In genomic region chr15:62104653-62105052, GRCm38 (mm10) we compare ENCODE assay signal across 9 mouse cellular contexts.
DNase-seq lines count a peak whose midpoint lies in the region; ATAC-seq lines count a peak whose summit lies in the region.
"Had no signal": no experiment of that assay in that cellular context is flagged by ENCODE, and none has a peak within 500 bp of the region (broad histone marks: within the 10 kb centered on the region; RNA-seq: fewer than 3 reads in every experiment).

No protein-coding gene starts in this region.

- H3K4me2 ChIP-seq in midbrain, embryonic 14.5 days (ENCODE audit: low read length), result no peak overlapping the region
- H3K4me2 ChIP-seq: midbrain, embryonic 12.5 days had no signal

- no peaks in the 10 kb centered on the region for H3K36me3 ChIP-seq in midbrain, embryonic 14.5 days (ENCODE audit: control insufficient read depth, insufficient read depth, low read length)
- H3K36me3 ChIP-seq in midbrain, embryonic 10.5 days, result no peaks in the 10 kb centered on the region
- H3K36me3 ChIP-seq in megakaryocyte, embryonic 14.5 days (replicated peaks; ENCODE audit: low read length), result peaks cover 58% of the 10 kb centered on the region
- H3K36me3 ChIP-seq: midbrain, embryonic 12.5 days had no signal

- 64% methylated on average over 7 of the region's 7 CpGs for WGBS in midbrain, embryonic 14.5 days
- 75% methylated on average over 7 of the region's 7 CpGs for WGBS in midbrain, embryonic 10.5 days

- peak; percentile 44; the same call in 1 of the 2 replicates for ATAC-seq in frontal cortex, adult (ENCODE audit: low TSS enrichment)
- no peak for ATAC-seq in midbrain, embryonic 14.5 days (ENCODE audit: low FRiP score, low TSS enrichment)
- ATAC-seq in activated CD4-positive, CD25-positive, alpha-beta regulatory T cell, adult 4 months, result no peak

- no peak overlapping the region for H3K9ac ChIP-seq in midbrain, embryonic 14.5 days (replicated peaks; ENCODE audit: low read length)
- H3K9ac ChIP-seq: midbrain, embryonic 12.5 days had no signal

- H3K4me1 ChIP-seq in midbrain, embryonic 14.5 days (ENCODE audit: control insufficient read depth, insufficient read depth, low read length), result 0 out of 2 replicates have a peak, but pooled peaks cover 5% of the 10 kb centered on the region
- peaks cover 21% of the 10 kb centered on the region for H3K4me1 ChIP-seq in midbrain, embryonic 10.5 days
- peaks cover 68% of the 10 kb centered on the region for H3K4me1 ChIP-seq in megakaryocyte, embryonic 14.5 days

- no peaks in the 10 kb centered on the region for H3K9me3 ChIP-seq in midbrain, embryonic 14.5 days (ENCODE audit: control insufficient read depth, low read length)
- H3K9me3 ChIP-seq in midbrain, embryonic 10.5 days (replicated peaks), result peaks cover 9% of the 10 kb centered on the region; the same call in 1 of the 2 replicates
- H3K9me3 ChIP-seq in megakaryocyte, embryonic 14.5 days, result peaks cover 10% of the 10 kb centered on the region

- DNase-seq in frontal cortex, postnatal 25 days (ENCODE audit: low spot score in 2 of 2), result no peak
- peak; percentile 29 for DNase-seq in midbrain, embryonic 14.5 days
- DNase-seq in midbrain, embryonic 10.5 days (ENCODE audit: low spot score), result no peak
- peak; percentile 40 to 48 for DNase-seq in heart, adult 9 months (ENCODE audit: low spot score in 2 of 2)
- no peak for DNase-seq in urinary bladder, postnatal 36 days (ENCODE audit: low spot score in 2 of 2)

- no peaks in the 10 kb centered on the region; the same call in 1 of the 2 replicates for H3K27me3 ChIP-seq in midbrain, embryonic 14.5 days (ENCODE audit: control insufficient read depth, insufficient read depth, low read length)
- H3K27me3 ChIP-seq in midbrain, embryonic 10.5 days (ENCODE audit: low read depth, poor library complexity, severe bottlenecking), result peaks cover 32% of the 10 kb centered on the region
- H3K27me3 ChIP-seq in megakaryocyte, embryonic 14.5 days (replicated peaks), result no peaks in the 10 kb centered on the region

- H3K27ac ChIP-seq in midbrain, embryonic 14.5 days (replicated peaks; ENCODE audit: low read depth, low read length), result no peak overlapping the region
- H3K27ac ChIP-seq in midbrain, embryonic 10.5 days (replicated peaks), result no peak overlapping the region
- H3K27ac ChIP-seq: midbrain, embryonic 12.5 days had no signal

- H3K4me3 ChIP-seq in midbrain, embryonic 14.5 days (replicated peaks; ENCODE audit: low read depth, low read length), result no peak overlapping the region
- no peak overlapping the region for H3K4me3 ChIP-seq in midbrain, embryonic 10.5 days
- H3K4me3 ChIP-seq in megakaryocyte, embryonic 14.5 days (replicated peaks), result peak overlapping the region; percentile 23
- H3K4me3 ChIP-seq: midbrain, embryonic 12.5 days had no signal

Comparison
In these comparisons a context has a peak if more than half of its experiments do, and no peak if none do; other contexts are left out.
1. DNase-seq: peak in midbrain, embryonic 14.5 days (single experiment) and heart, adult 9 months (2 of 2); none in frontal cortex, postnatal 25 days (0 of 2), midbrain, embryonic 10.5 days (single experiment) and urinary bladder, postnatal 36 days (0 of 2).